Mouse (Mus musculus): ENCODE data around the gene Usb1.

The Usb1 gene

DNA sequence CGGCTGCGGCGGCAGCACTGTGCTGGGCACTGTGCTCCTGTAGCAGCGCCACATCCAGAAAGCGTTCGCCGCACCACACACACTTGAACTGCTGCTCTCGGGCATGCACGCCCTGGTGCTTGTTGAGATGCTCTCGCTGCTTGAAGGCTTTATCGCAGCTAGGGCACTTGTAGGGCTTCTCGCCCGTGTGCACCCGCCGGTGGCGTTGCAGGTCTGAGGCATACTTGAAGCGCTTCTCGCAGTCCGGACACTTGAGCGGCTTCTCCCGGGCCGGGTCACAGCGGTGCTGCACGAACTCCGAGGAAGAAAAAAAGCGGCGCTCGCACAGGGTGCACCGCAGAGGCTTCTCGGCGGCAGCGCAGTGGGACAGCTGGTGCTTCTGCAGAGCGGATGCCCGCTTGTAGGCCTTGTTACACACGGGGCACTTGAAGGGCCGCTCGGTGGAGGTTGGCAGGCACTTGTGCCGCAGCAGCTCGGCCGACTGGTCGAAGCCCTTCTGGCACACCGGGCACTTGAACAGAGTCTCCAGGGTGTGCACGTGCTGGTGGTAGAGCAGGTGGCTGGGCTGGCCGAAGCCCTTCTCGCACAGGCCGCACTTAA, 4.1 kb upstream of the Usb1 start:
- TF ChIP-seq CTCF (conservative IDR thresholded peaks at IDR 0.05; ENCODE audit: low read length) (no peak), POU5F1 (IDR thresholded peaks at IDR 0.05; ENCODE audit: borderline replicate concordance, low read length) (no peak), NANOG (IDR thresholded peaks at IDR 0.05; ENCODE audit: borderline replicate concordance, low read length) (no peak)
- peak overlapping the region; percentile 66 for H3K4me3 ChIP-seq (replicated peaks; ENCODE audit: low read length)
- H3K4me1 ChIP-seq (replicated peaks; ENCODE audit: low read depth, low read length): peaks cover 52% of the 10 kb centered on the region
- peaks cover 77% of the 10 kb centered on the region for H3K27me3 ChIP-seq (ENCODE audit: insufficient read depth, low read length)
- H3K36me3 ChIP-seq (ENCODE audit: insufficient read depth, low read length): peaks cover 38% of the 10 kb centered on the region
- no peaks in the 10 kb centered on the region for H3K9me3 ChIP-seq (ENCODE audit: low read length)

DNA sequence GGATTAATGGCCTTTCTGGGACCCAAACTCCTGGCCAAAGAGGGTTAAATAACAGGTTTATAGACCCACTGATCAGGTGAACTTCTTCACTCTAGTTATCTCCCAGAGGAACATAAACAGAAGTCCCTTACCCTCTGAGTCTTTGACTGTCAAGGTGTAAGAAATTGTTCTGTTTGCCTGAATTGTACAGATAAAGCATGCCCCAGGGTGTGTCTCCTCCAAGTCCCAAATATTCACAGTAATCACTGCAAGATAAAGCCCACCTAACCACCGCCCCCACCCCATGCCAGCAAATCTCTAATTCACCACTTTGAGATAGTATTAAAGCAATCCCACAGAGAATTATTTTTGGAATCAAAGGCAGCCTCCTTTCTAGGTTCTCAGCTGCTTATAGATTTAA, 1.7 kb upstream of the Usb1 start:
- Histone ChIP-seq H3K4me3 (replicated peaks; ENCODE audit: low read length) (no peak overlapping the region), H3K27me3 (ENCODE audit: insufficient read depth, low read length) (peaks cover 53% of the 10 kb centered on the region), H3K4me1 (replicated peaks; ENCODE audit: low read depth, low read length) (peaks cover 54% of the 10 kb centered on the region), H3K36me3 (ENCODE audit: insufficient read depth, low read length) (peaks cover 56% of the 10 kb centered on the region), H3K9me3 (ENCODE audit: low read length) (no peaks in the 10 kb centered on the region)
- TF ChIP-seq NANOG (IDR thresholded peaks at IDR 0.05; ENCODE audit: borderline replicate concordance, low read length): no peak
- TF ChIP-seq CTCF (conservative IDR thresholded peaks at IDR 0.05; ENCODE audit: low read length): no peak
- no peak for TF ChIP-seq POU5F1 (IDR thresholded peaks at IDR 0.05; ENCODE audit: borderline replicate concordance, low read length)

DNA sequence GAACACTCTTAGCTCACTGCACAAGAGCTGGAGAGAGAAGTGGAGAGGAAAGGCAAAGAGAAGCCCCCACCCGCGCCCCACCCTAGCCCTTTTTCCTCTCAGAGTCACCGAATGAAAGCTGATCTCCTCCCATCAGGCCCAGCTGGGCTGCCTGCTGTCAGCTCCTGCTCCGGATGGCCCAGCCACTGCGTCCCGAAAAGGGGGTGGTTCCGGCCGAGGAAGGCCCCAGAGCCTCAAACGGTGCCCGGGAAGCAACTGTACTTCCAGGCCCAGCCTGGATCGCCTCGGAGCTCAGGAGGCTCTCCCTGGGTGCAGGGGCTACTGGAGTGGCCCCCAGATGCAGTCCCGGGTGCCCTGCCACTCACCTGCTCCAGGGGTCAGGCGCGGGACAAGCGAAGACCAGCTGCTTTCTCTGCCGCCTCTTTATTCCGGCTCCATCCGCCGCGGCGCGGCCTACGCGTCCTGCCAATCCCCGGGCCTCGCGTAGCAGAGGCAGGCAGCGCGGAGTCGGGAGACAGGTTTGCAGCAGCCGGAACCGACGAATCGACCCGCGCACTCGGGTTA, 846 bp upstream of the Usb1 start:
- Histone ChIP-seq H3K4me1 (replicated peaks; ENCODE audit: low read depth, low read length) (peaks cover 54% of the 10 kb centered on the region), H3K4me3 (replicated peaks; ENCODE audit: low read length) (peak overlapping the region; percentile 87), H3K36me3 (ENCODE audit: insufficient read depth, low read length) (peaks cover 49% of the 10 kb centered on the region), H3K9me3 (ENCODE audit: low read length) (no peaks in the 10 kb centered on the region), H3K27me3 (ENCODE audit: insufficient read depth, low read length) (peaks cover 46% of the 10 kb centered on the region)
- no peak for TF ChIP-seq CTCF (conservative IDR thresholded peaks at IDR 0.05; ENCODE audit: low read length)
- TF ChIP-seq POU5F1 (IDR thresholded peaks at IDR 0.05; ENCODE audit: borderline replicate concordance, low read length): no peak
- TF ChIP-seq NANOG (IDR thresholded peaks at IDR 0.05; ENCODE audit: borderline replicate concordance, low read length): no peak

GRCm38 (mm10) chr8:95332437-95333199, 534 bp downstream of the Usb1 start:
- Histone ChIP-seq H3K4me1 (replicated peaks; ENCODE audit: low read depth, low read length) (peaks cover 50% of the 10 kb centered on the region), H3K9me3 (ENCODE audit: low read length) (no peaks in the 10 kb centered on the region), H3K36me3 (ENCODE audit: insufficient read depth, low read length) (peaks cover 37% of the 10 kb centered on the region), H3K4me3 (replicated peaks; ENCODE audit: low read length) (peak overlapping the region; percentile 87), H3K27me3 (ENCODE audit: insufficient read depth, low read length) (peaks cover 32% of the 10 kb centered on the region)
- no peak for TF ChIP-seq NANOG (IDR thresholded peaks at IDR 0.05; ENCODE audit: borderline replicate concordance, low read length)

GRCm38 (mm10) chr8:95335706-95336105, 3.6 kb downstream of the Usb1 start:
- Histone ChIP-seq H3K27me3 (ENCODE audit: insufficient read depth, low read length) (peaks cover 1% of the 10 kb centered on the region), H3K4me3 (replicated peaks; ENCODE audit: low read length) (no peak overlapping the region), H3K36me3 (ENCODE audit: insufficient read depth, low read length) (peaks cover 46% of the 10 kb centered on the region), H3K4me1 (replicated peaks; ENCODE audit: low read depth, low read length) (peaks cover 19% of the 10 kb centered on the region), H3K9me3 (ENCODE audit: low read length) (no peaks in the 10 kb centered on the region)
- TF ChIP-seq CTCF (conservative IDR thresholded peaks at IDR 0.05; ENCODE audit: low read length): no peak
- no peak for TF ChIP-seq NANOG (IDR thresholded peaks at IDR 0.05; ENCODE audit: borderline replicate concordance, low read length)
- no peak for TF ChIP-seq POU5F1 (IDR thresholded peaks at IDR 0.05; ENCODE audit: borderline replicate concordance, low read length)

DNA sequence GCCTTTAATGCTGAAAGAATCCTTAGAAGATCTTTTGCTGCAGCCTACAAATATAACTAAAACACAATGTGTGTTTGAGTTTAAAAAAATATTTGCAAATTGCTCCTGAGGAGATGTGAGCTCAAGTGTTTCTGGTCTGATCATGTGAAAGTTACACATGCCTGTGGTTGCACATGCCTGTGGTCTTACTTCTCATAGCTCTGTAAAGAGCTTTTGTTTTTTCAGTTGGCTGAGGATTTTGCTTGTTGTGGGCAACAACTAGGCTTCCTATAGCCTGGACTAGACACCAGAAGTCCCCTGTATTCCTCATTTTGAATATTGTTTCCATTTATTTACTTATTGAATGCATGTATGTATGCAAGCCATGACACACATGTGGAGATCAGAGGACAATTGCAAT, 4.3 kb downstream of the Usb1 start:
- Histone ChIP-seq H3K9me3 (ENCODE audit: low read length) (no peaks in the 10 kb centered on the region), H3K36me3 (ENCODE audit: insufficient read depth, low read length) (peaks cover 52% of the 10 kb centered on the region), H3K4me1 (replicated peaks; ENCODE audit: low read depth, low read length) (peaks cover 13% of the 10 kb centered on the region), H3K27me3 (ENCODE audit: insufficient read depth, low read length) (no peaks in the 10 kb centered on the region), H3K4me3 (replicated peaks; ENCODE audit: low read length) (no peak overlapping the region)
- TF ChIP-seq POU5F1 (IDR thresholded peaks at IDR 0.05; ENCODE audit: borderline replicate concordance, low read length) (no peak), CTCF (conservative IDR thresholded peaks at IDR 0.05; ENCODE audit: low read length) (no peak), NANOG (IDR thresholded peaks at IDR 0.05; ENCODE audit: borderline replicate concordance, low read length) (no peak)

DNA sequence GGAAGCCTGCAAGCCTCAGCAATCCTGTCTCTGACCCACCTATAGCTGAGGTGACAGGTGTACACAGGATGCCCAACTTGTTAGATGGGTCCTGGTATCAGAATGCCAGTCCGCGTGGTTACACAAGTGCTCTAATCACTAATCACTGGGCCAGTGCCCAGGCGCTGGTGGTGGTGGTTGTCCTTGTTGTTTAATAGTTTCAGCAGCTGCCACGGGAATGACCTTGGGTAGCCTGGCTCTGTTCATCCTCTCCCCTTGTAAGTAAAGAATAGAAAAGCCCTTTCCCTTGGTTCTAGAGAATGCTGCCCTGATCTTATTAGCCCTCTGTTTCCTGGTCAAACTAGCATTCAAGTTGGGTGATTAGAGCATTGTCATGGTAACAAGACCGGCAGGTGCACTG, 9.6 kb downstream of the Usb1 start:
- Histone ChIP-seq H3K4me1 (replicated peaks; ENCODE audit: low read depth, low read length) (peaks cover 3% of the 10 kb centered on the region; the same call in 1 of the 2 replicates), H3K9me3 (ENCODE audit: low read length) (no peaks in the 10 kb centered on the region), H3K4me3 (replicated peaks; ENCODE audit: low read length) (no peak overlapping the region), H3K36me3 (ENCODE audit: insufficient read depth, low read length) (peaks cover 71% of the 10 kb centered on the region), H3K27me3 (ENCODE audit: insufficient read depth, low read length) (no peaks in the 10 kb centered on the region)
- TF ChIP-seq POU5F1 (IDR thresholded peaks at IDR 0.05; ENCODE audit: borderline replicate concordance, low read length) (no peak), NANOG (IDR thresholded peaks at IDR 0.05; ENCODE audit: borderline replicate concordance, low read length) (no peak), CTCF (conservative IDR thresholded peaks at IDR 0.05; ENCODE audit: low read length) (no peak)

DNA sequence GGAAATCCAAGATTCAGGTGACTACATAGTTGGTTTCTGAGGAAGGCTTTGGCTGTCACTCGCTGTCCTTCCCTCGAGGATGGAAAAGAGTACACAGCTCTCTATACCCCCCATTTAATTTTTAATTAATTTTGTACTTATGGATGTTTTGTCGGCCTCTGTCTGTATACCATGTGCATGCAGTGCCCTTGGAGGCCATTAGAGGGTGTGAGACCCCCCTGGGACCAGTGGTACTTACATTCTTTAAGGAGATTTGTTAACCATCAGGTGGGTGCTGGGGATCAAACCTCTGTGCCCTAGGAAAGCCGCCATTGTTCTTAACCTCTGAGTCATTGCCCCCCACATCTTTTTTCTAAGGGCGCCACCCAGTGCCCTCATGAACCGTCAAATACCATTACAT, 12.6 kb downstream of the Usb1 start:
- H3K36me3 ChIP-seq (ENCODE audit: insufficient read depth, low read length): peaks cover 52% of the 10 kb centered on the region
- peaks cover 15% of the 10 kb centered on the region for H3K4me1 ChIP-seq (replicated peaks; ENCODE audit: low read depth, low read length)
- TF ChIP-seq POU5F1 (IDR thresholded peaks at IDR 0.05; ENCODE audit: borderline replicate concordance, low read length) (no peak), NANOG (IDR thresholded peaks at IDR 0.05; ENCODE audit: borderline replicate concordance, low read length) (no peak), CTCF (conservative IDR thresholded peaks at IDR 0.05; ENCODE audit: low read length) (peak; percentile 41)
- peaks cover 8% of the 10 kb centered on the region for H3K27me3 ChIP-seq (ENCODE audit: insufficient read depth, low read length)
- no peak overlapping the region for H3K4me3 ChIP-seq (replicated peaks; ENCODE audit: low read length)
- H3K9me3 ChIP-seq (ENCODE audit: low read length): no peaks in the 10 kb centered on the region
